Mouse (Mus musculus) thymus, adult 2 months (tissue): Measurements from ENCODE around the gene Hist2h2bb. TPM values are rescaled to one million over a fixed set of nuclear protein-coding genes. Genes with fewer than 3 reads are reported as not detected.

Experiments used
- DNase-seq: peaks from one replicate; pipeline ENCODE4 v3.0.0; 2021
- H3K27ac ChIP-seq: fragments of 200-500 bp; 2 replicates; pipeline ENCODE4 v1.5.1; 2012; ENCODE audit warnings: low read length, control low read depth; ENCODE audit not compliant: control insufficient read depth, insufficient read depth
- H3K27me3 ChIP-seq: fragments of 200-500 bp; 2 replicates; pipeline ENCODE4 v1.6.1; 2012; ENCODE audit warnings: mild to moderate bottlenecking, low read length, moderate library complexity, mixed read lengths; ENCODE audit not compliant: control insufficient read depth, insufficient read depth
- H3K36me3 ChIP-seq: fragments of 200-500 bp; 2 replicates; pipeline ENCODE4 v1.6.1; 2012; ENCODE audit warnings: mild to moderate bottlenecking, low read length, moderate library complexity; ENCODE audit not compliant: control insufficient read depth, insufficient read depth
- H3K4me1 ChIP-seq: fragments of 200-500 bp; replicated peaks from 2 replicates; pipeline ENCODE4 v1.6.1; 2012; ENCODE audit warnings: low read length; ENCODE audit not compliant: control insufficient read depth, insufficient read depth
- H3K4me3 ChIP-seq: fragments of 200-500 bp; 2 replicates; pipeline ENCODE4 v1.5.1; 2012; ENCODE audit warnings: mild to moderate bottlenecking, low read length, control low read depth, moderate library complexity; ENCODE audit not compliant: control insufficient read depth, insufficient read depth
- CTCF ChIP-seq: fragments of 200-500 bp; IDR thresholded peaks from 2 replicates; pipeline ENCODE4 v1.5.1; 2012; ENCODE audit warnings: mild to moderate bottlenecking, control low read depth, low read length, moderate library complexity, borderline replicate concordance; ENCODE audit not compliant: control insufficient read depth, poor library complexity, insufficient read depth; ENCODE audit errors: extremely low read depth
- POLR2A ChIP-seq: fragments of 200-500 bp; IDR thresholded peaks from 2 replicates; pipeline ENCODE4 v1.6.1; 2012; ENCODE audit warnings: mild to moderate bottlenecking, low read length, control low read depth, moderate library complexity; ENCODE audit not compliant: control insufficient read depth, poor library complexity, insufficient read depth; ENCODE audit errors: extremely low read depth
- WGBS: fragments of 180-500 bp; shearing (Covaris S2); methylation state at CpG from one replicate; pipeline ENCODE4 v1.1.7; 2018; 5-methylcytosine and 5-hydroxymethylcytosine counted together
- polyA plus RNA-seq: library from polyadenylated mRNA; depleted of rRNA; stranded (reverse); fragments of >200 nt; gene quantifications from 2 replicates; pipeline ENCODE4 v1.2.3, GENCODE M21; 2012; rRNA removed

Hist2h2bb gene
- polyA plus RNA-seq, 1 experiment: 177 TPM

- Histone ChIP-seq H3K4me1 (peaks cover 5% of the 10 kb centered on the region; the same call in 1 of the 2 replicates), H3K27me3 (no peaks in the 10 kb centered on the region; the same call in 1 of the 2 replicates), H3K4me3 (peak overlapping the region; percentile 35), H3K36me3 (no peaks in the 10 kb centered on the region), H3K27ac (no peak overlapping the region)
- DNase-seq: no peak
- TF ChIP-seq CTCF: no peak
- no peak for TF ChIP-seq POLR2A
- WGBS: 45% methylated on average over 26 of the region's 26 CpGs
Observed at GRCm38 (mm10) chr3:96300706-96301529, 31.4 kb downstream of the Hist2h2bb start.

DNA sequence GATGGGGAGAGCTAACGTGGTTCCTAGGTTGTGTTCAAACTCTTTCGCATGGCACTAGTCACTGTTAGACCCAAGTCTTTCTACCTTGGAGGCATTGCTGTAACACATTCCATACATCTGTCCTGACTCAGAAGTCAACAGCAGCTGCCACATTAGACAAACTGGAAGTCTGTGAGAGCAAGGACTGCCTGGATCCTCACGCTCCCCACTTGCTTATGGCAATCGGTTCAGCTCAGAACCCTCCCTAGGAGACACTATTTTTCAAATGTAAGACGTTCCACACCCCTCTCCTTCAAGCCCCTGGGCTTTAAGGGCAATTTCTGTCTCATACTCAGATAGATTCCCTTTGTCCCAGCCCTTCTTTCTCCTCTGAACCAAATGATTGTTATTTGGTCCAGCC, 32.5 kb downstream of the Hist2h2bb start:
- Histone ChIP-seq H3K36me3 (no peaks in the 10 kb centered on the region), H3K4me3 (no peak overlapping the region), H3K27ac (no peak overlapping the region), H3K27me3 (no peaks in the 10 kb centered on the region; the same call in 1 of the 2 replicates), H3K4me1 (peaks cover 12% of the 10 kb centered on the region)
- TF ChIP-seq CTCF (no peak), POLR2A (no peak)
- WGBS: 91% methylated on average over 5 of the region's 5 CpGs
- no peak for DNase-seq

DNA sequence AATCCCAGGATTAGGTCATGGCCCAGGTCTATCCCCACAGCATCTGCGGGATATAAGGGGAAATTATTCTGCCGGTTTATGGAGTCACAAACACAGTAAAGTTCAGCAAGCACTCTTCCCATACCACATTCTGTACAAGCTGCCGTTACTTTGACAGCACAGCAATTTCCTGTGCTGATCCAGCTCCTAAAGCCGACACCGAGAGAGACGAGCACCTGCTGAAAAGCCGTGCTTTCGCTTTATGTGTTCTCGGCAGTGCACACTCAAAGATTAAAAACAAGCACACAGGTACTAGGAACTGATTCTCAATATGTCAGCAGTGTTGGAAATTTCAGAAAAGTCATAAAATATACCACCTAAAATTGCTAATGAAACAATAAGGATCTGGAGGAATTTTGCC, 37.0 kb downstream of the Hist2h2bb start:
- 14% methylated on average over 9 of the region's 9 CpGs for WGBS
- no peaks in the 10 kb centered on the region for H3K36me3 ChIP-seq
- H3K27ac ChIP-seq: no peak overlapping the region
- H3K4me1 ChIP-seq: peaks cover 11% of the 10 kb centered on the region
- no peaks in the 10 kb centered on the region; the same call in 1 of the 2 replicates for H3K27me3 ChIP-seq
- no peak for TF ChIP-seq CTCF
- TF ChIP-seq POLR2A: no peak
- no peak overlapping the region for H3K4me3 ChIP-seq
- DNase-seq: peak; percentile 27

- no peaks in the 10 kb centered on the region for H3K36me3 ChIP-seq
- no peaks in the 10 kb centered on the region for H3K27me3 ChIP-seq
- peaks cover 11% of the 10 kb centered on the region for H3K4me1 ChIP-seq
- 10% methylated on average over 3 of the region's 3 CpGs for WGBS
- DNase-seq: no peak
- TF ChIP-seq POLR2A (no peak), CTCF (no peak)
- no peak overlapping the region for H3K27ac ChIP-seq
- H3K4me3 ChIP-seq: no peak overlapping the region
Observed at GRCm38 (mm10) chr3:96309441-96309840, 39.9 kb downstream of the Hist2h2bb start.

GRCm38 (mm10) chr3:96312341-96313098, 43.0 kb downstream of the Hist2h2bb start:
- Histone ChIP-seq H3K36me3 (no peaks in the 10 kb centered on the region), H3K4me3 (no peak overlapping the region), H3K4me1 (peaks cover 3% of the 10 kb centered on the region; the same call in 1 of the 2 replicates), H3K27ac (no peak overlapping the region), H3K27me3 (no peaks in the 10 kb centered on the region)
- TF ChIP-seq POLR2A: no peak
- no peak for TF ChIP-seq CTCF
- 73% methylated on average over 8 of the region's 8 CpGs for WGBS
- no peak for DNase-seq

Other genes starting within 250 kb of the Hist2h2bb start
- gene Vps45, start 211.3 kb upstream of the Hist2h2bb start, polyA plus RNA-seq: 5.8 and 7.5 TPM in 2 replicates
- gene Otud7b, start 165.2 kb upstream of the Hist2h2bb start, polyA plus RNA-seq: 9.6 and 11.6 TPM in 2 replicates
- 4.0 and 5.8 TPM in 2 replicates for gene Mtmr11, start 107.7 kb upstream of the Hist2h2bb start, polyA plus RNA-seq
- gene Sf3b4, start 97.4 kb upstream of the Hist2h2bb start, polyA plus RNA-seq: 175 and 219 TPM in 2 replicates
- 3.7 and 4.4 TPM in 2 replicates for gene Sv2a, start 88.6 kb upstream of the Hist2h2bb start, polyA plus RNA-seq
- 54.1 and 55.4 TPM in 2 replicates for gene Bola1, start 50.0 kb upstream of the Hist2h2bb start, polyA plus RNA-seq
- 6.1 and 15.8 TPM in 2 replicates for gene Hist2h2ab, start 49.9 kb upstream of the Hist2h2bb start, polyA plus RNA-seq
- gene Hist2h2ac, start 48.9 kb upstream of the Hist2h2bb start, polyA plus RNA-seq: 149 and 173 TPM in 2 replicates
- 14.7 and 16.7 TPM in 2 replicates for gene Hist2h2be, start 48.6 kb upstream of the Hist2h2bb start, polyA plus RNA-seq
- gene Hist2h3c2, start 30.6 kb upstream of the Hist2h2bb start, polyA plus RNA-seq: 1,020 and 1,654 TPM in 2 replicates
- gene Hist2h2aa2, start 29.5 kb upstream of the Hist2h2bb start, polyA plus RNA-seq: 255 and 367 TPM in 2 replicates
- gene Hist2h2aa1, start 24.3 kb upstream of the Hist2h2bb start, polyA plus RNA-seq: 565 and 592 TPM in 2 replicates
- not detected in 2 replicates for gene Hist2h3c1, start 23.1 kb upstream of the Hist2h2bb start, polyA plus RNA-seq
- 87.7 and 101 TPM in 2 replicates for gene Hist2h4, start 6.4 kb upstream of the Hist2h2bb start, polyA plus RNA-seq
- gene Hist2h3b, start 1.1 kb upstream of the Hist2h2bb start, polyA plus RNA-seq: 1,135 and 1,442 TPM in 2 replicates
- gene Fcgr1, start 24.2 kb downstream of the Hist2h2bb start, polyA plus RNA-seq: 3.8 and 6.8 TPM in 2 replicates
- 0.09 and 0.32 TPM in 2 replicates for gene BC107364, start 182.6 kb downstream of the Hist2h2bb start, polyA plus RNA-seq